Mouse (Mus musculus) hindlimb bud, embryonic 11.5 days (tissue): ENCODE data around the gene Noa1.

Source experiments
- DNase-seq: peaks from one replicate; pipeline ENCODE4 v3.0.0-alpha.2; 2012; ENCODE audit warnings: low read depth, low spot score; ENCODE audit errors: extremely low spot score

The Noa1 gene

GRCm38 (mm10) chr5:77254402-77254801, 55.5 kb downstream of the Noa1 start:
- no peak for DNase-seq

DNA sequence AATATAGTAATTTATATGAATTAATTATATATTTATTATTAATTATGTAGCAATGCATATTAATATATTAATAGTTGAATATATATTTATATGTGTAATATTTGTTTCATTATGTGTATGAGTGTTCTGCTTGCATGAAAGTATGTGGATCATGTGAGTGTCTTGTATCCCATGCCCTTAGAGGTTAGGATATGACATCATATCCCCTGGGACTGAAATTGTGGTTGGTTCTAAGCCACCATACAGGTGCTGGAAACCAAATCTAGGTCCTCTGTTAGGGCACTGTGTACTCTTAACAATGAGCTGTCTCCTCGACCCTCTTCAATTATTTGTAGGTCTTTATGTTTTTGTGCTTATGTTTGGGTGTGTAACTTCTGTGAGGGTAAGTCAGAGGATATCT, 56.7 kb downstream of the Noa1 start:
- DNase-seq = no peak

DNA sequence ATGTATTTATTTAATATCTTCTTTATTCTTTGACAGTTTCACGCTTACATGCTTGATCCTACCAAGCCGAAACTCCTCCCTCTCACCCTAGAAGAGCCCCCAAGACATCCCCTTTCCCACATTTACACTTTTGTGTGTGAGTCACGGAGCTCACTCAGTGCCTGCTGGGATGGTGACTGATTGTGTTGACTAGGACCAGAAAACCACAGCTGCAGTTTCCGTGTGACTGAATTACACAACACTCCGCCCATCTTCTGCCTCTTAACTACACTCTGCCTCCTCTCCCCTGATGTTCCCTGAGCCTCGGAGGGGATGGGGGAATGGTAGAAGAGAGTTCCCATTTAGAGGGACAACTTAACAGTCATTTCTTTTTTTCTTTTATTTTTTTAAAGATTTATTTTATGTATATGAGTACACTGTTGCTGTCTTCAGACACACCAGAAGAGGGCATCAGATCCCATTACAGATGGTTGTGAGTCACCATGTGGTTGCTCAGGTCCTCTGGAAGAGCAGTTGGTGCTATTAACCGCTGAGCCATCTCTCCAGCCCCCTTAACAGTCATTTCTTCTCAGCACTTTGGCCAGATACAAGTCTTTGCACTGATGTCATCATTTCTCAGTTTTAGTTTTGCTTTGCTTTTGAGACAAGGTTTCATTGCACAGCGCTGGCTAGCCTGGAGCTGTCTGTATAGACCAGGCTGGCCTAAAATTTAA, 57.6 kb downstream of the Noa1 start:
- no peak for DNase-seq

GRCm38 (mm10) chr5:77251656-77252055, 58.2 kb downstream of the Noa1 start:
- no peak for DNase-seq

DNA sequence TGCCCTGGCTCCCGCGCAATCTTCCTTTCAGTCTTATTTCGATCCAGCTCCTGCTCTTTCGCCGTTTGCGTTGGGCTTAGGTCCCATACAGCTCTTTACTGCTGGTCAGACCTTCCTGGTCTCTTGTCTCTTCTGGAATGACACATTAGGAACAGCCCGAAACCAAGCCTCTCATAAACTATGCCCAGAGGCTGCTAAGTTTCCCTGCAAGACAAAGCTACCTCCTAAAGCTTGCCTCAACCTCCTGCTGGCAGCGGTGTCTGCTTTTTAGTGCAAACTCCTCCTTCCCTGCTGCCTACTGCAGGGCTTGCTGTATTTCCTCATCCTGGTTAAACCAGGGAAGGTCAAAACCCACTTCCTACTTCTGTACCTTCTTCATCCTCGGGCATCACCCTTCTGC, 59.8 kb downstream of the Noa1 start:
- DNase-seq = no peak

- no peak for DNase-seq
Measured at GRCm38 (mm10) chr5:77245787-77246671, 63.9 kb downstream of the Noa1 start.

DNA sequence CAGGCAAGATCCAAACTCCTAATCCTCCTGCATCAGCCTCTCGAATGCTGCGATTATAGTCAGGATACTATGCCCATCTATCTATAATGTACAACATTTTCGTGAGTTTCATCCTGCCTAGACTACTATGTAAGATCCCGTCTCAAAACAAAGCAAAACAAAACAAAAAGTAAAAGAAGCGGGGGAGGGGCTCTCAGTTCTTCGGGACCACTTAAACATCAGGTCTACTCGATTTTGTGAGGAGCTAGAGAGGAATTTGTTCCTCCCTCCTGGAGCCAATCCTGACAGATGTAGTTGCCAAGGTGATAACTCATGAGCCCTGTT, 64.5 kb downstream of the Noa1 start:
- no peak for DNase-seq

DNA sequence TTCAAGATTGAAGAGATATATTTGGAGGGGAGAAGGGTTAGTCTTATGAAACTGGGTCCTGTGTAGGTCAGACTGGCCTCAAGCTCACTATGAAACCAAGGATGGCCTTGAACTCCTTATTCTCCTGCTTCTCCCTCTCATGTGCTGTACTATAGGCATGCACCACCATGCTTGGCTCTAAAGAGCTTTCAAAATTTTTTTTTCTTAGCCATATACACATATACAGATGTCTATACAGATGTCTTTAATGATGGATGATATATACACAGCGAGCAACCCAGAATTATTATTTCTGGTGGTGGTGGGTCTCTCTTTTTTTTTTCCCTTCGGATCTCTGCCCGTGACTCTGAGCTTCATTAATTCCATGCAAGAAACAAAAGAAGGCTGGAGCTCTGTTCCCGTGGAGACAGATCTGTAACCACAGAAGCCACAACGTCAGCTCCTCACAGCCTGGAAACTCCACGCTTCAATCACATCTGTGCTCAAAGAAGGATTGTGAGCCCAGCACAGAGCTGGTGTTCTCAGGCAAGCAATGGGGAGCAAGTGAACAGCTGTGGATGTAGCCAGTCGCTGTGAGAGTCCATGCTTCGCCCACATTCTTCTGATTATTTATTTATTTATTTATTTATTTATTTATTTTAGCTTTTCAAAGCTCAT, 65.4 kb downstream of the Noa1 start:
- no peak for DNase-seq
